Mouse (Mus musculus) lung, embryonic 14.5 days (tissue): Measurements from ENCODE around the gene Ptprg. TPM values are rescaled to one million over a fixed set of nuclear protein-coding genes. Genes with fewer than 3 reads are reported as not detected.
"Not testable (repeated sequence)": the region's sequence is repeated elsewhere in the genome, so short reads cannot be mapped to it uniquely, and the experiment has no call there.

ENCODE experiments used
- ATAC-seq: fragments of 200-750 bp; cut with Nextera tagmentation; 2 replicates; pipeline ENCODE4 v1.8.0; 2017; ENCODE audit warnings: mild to moderate bottlenecking, moderate TSS enrichment, moderate library complexity; ENCODE audit not compliant: insufficient read depth
- DNase-seq: peaks from one replicate; pipeline ENCODE4 v3.0.0-alpha.2; 2015
- H3K27ac ChIP-seq: fragments of 300-500 bp; sonication (generic); 2 replicates; pipeline ENCODE4 v1.5.1; 2014; ENCODE audit warnings: low read depth, mild to moderate bottlenecking, moderate library complexity
- H3K27me3 ChIP-seq: fragments of 300-500 bp; sonication (generic); 2 replicates; pipeline ENCODE4 v1.6.1; 2014; ENCODE audit warnings: low read length, control low read depth; ENCODE audit not compliant: insufficient read depth
- H3K36me3 ChIP-seq: fragments of 300-500 bp; sonication (generic); 2 replicates; pipeline ENCODE4 v1.6.1; 2014; ENCODE audit warnings: control low read depth; ENCODE audit not compliant: insufficient read depth
- H3K4me1 ChIP-seq: fragments of 300-500 bp; sonication (generic); 2 replicates; pipeline ENCODE4 v1.6.1; 2014; ENCODE audit warnings: antibody characterized with exemption, control low read depth; ENCODE audit not compliant: insufficient read depth
- H3K4me2 ChIP-seq: fragments of 300-500 bp; sonication (generic); 2 replicates; pipeline ENCODE4 v1.6.1; 2014; ENCODE audit warnings: mild to moderate bottlenecking
- H3K4me3 ChIP-seq: fragments of 300-500 bp; sonication (generic); 2 replicates; pipeline ENCODE4 v1.5.1; 2014; ENCODE audit warnings: low read depth, low read length
- H3K9ac ChIP-seq: fragments of 300-500 bp; sonication (generic); 2 replicates; pipeline ENCODE4 v1.6.1; 2014
- H3K9me3 ChIP-seq: fragments of 300-500 bp; sonication (generic); 2 replicates; pipeline ENCODE4 v1.6.1; 2016; ENCODE audit warnings: low read depth, low read length, control low read depth
- CTCF ChIP-seq: IDR thresholded peaks from 2 replicates; pipeline ENCODE4 v1.5.1; 2016; ENCODE audit warnings: antibody characterized with exemption, low read depth
- WGBS: fragments of 180-500 bp; shearing (Covaris S2); extraction: QIAGEN DNeasy Blood & Tissue Kit; methylation state at CpG from one replicate; pipeline ENCODE4 v1.1.7; 2014; 5-methylcytosine and 5-hydroxymethylcytosine counted together
- polyA plus RNA-seq: library from polyadenylated mRNA; unstranded; fragments of >200 nt; fragmentation: Nextera tagmentation; extraction: Ambion mirVana; gene quantifications from 2 replicates; pipeline ENCODE4 v1.2.1, GENCODE M21; 2014

The Ptprg gene
- polyA plus RNA-seq, 1 experiment from 2014 or later: 43.2 TPM

- no peaks in the 10 kb centered on the region for H3K9me3 ChIP-seq
- no peaks in the 10 kb centered on the region for H3K27me3 ChIP-seq
- 0 out of 2 replicates have a peak, but pooled peaks cover 3% of the 10 kb centered on the region for H3K36me3 ChIP-seq
- no peak overlapping the region for H3K9ac ChIP-seq
- H3K4me1 ChIP-seq: no peaks in the 10 kb centered on the region
- no peak for TF ChIP-seq CTCF
- DNase-seq (no peak), ATAC-seq (no peak)
- H3K4me3 ChIP-seq: no peak overlapping the region
- no peak overlapping the region for H3K4me2 ChIP-seq
- no peak overlapping the region for H3K27ac ChIP-seq
- 64% methylated on average over 6 of the region's 6 CpGs for WGBS
Observed at GRCm38 (mm10) chr14:11955020-11955882, 401.9 kb downstream of the Ptprg start.

GRCm38 (mm10) chr14:11960269-11961121, 407.2 kb downstream of the Ptprg start:
- WGBS: 86% methylated on average over 15 of the region's 15 CpGs

GRCm38 (mm10) chr14:11962101-11962500, 408.8 kb downstream of the Ptprg start:
- Histone ChIP-seq H3K4me1 (peaks cover 5% of the 10 kb centered on the region; the same call in 1 of the 2 replicates), H3K4me2 (no peak overlapping the region), H3K36me3 (no peaks in the 10 kb centered on the region), H3K27me3 (no peaks in the 10 kb centered on the region), H3K9me3 (no peaks in the 10 kb centered on the region), H3K9ac (no peak overlapping the region), H3K4me3 (no peak overlapping the region), H3K27ac (no peak overlapping the region)
- no peak for ATAC-seq
- TF ChIP-seq CTCF: no peak
- no peak for DNase-seq
- WGBS: 90% methylated on average over 5 of the region's 5 CpGs

More at GRCm38 (mm10) chr14:11960269-11961121, 407.2 kb downstream of the Ptprg start:
- no peak overlapping the region for H3K27ac ChIP-seq
- no peaks in the 10 kb centered on the region for H3K36me3 ChIP-seq
- no peak for DNase-seq
- TF ChIP-seq CTCF: no peak
- no peaks in the 10 kb centered on the region for H3K27me3 ChIP-seq
- H3K9me3 ChIP-seq: no peaks in the 10 kb centered on the region
- no peak for ATAC-seq
- no peak overlapping the region for H3K9ac ChIP-seq
- no peak overlapping the region for H3K4me3 ChIP-seq
- no peak overlapping the region for H3K4me2 ChIP-seq
- no peaks in the 10 kb centered on the region for H3K4me1 ChIP-seq

- no peak for DNase-seq
- TF ChIP-seq CTCF: no peak
- H3K27ac ChIP-seq: no peak overlapping the region
- WGBS: 64% methylated on average over 8 of the region's 8 CpGs
- no peak overlapping the region for H3K4me3 ChIP-seq
- H3K36me3 ChIP-seq: no peaks in the 10 kb centered on the region
- H3K27me3 ChIP-seq: no peaks in the 10 kb centered on the region
- no peak for ATAC-seq
- no peak overlapping the region for H3K9ac ChIP-seq
- H3K4me1 ChIP-seq: peaks cover 5% of the 10 kb centered on the region; the same call in 1 of the 2 replicates
- no peak overlapping the region for H3K4me2 ChIP-seq
- no peaks in the 10 kb centered on the region for H3K9me3 ChIP-seq
Observed at GRCm38 (mm10) chr14:11962561-11962960, 409.2 kb downstream of the Ptprg start.

GRCm38 (mm10) chr14:11963791-11964190, 410.5 kb downstream of the Ptprg start:
- Histone ChIP-seq H3K4me2 (no peak overlapping the region), H3K27me3 (no peaks in the 10 kb centered on the region), H3K9me3 (no peaks in the 10 kb centered on the region), H3K4me3 (no peak overlapping the region), H3K36me3 (no peaks in the 10 kb centered on the region), H3K27ac (no peak overlapping the region), H3K9ac (no peak overlapping the region), H3K4me1 (peaks cover 5% of the 10 kb centered on the region; the same call in 1 of the 2 replicates)
- no peak for ATAC-seq
- TF ChIP-seq CTCF: no peak
- WGBS: 87% methylated on average over 10 of the region's 10 CpGs
- no peak for DNase-seq

- not testable (repeated sequence) for H3K27me3 ChIP-seq, H3K27ac ChIP-seq, H3K4me1 ChIP-seq, H3K36me3 ChIP-seq, H3K4me3 ChIP-seq, DNase-seq, H3K9ac ChIP-seq, ATAC-seq, H3K4me2 ChIP-seq, H3K9me3 ChIP-seq
- WGBS: no CpG with 5 or more reads among the region's 1 CpGs
Observed at GRCm38 (mm10) chr14:11964326-11964725, 411.0 kb downstream of the Ptprg start.

GRCm38 (mm10) chr14:11965878-11966277, 412.5 kb downstream of the Ptprg start:
- H3K27ac ChIP-seq: no peak overlapping the region
- peaks cover 5% of the 10 kb centered on the region; the same call in 1 of the 2 replicates for H3K4me1 ChIP-seq
- H3K9me3 ChIP-seq: no peaks in the 10 kb centered on the region
- no peaks in the 10 kb centered on the region for H3K36me3 ChIP-seq
- ATAC-seq (peak; percentile 60; the same call in 1 of the 2 replicates), DNase-seq (peak; percentile 32)
- no peak for TF ChIP-seq CTCF
- H3K4me2 ChIP-seq: no peak overlapping the region
- no peak overlapping the region for H3K9ac ChIP-seq
- 50% methylated on average over 5 of the region's 5 CpGs for WGBS
- H3K4me3 ChIP-seq: no peak overlapping the region
- H3K27me3 ChIP-seq: no peaks in the 10 kb centered on the region
